Mouse (Mus musculus) liver, adult 2 months (tissue): ENCODE measurements at regions not wholly inside any gene's neighbourhood (a gene's known extent, or its start where the extent isn't known, plus 50 kb on each side); places are given as distances from the start of the nearest gene placed in this dataset.

Source experiments
- DNase-seq: peaks from one replicate; pipeline ENCODE4 v3.0.0-alpha.2; 2011; ENCODE audit warnings: low read depth, low spot score; ENCODE audit errors: extremely low read depth
- H3K27ac ChIP-seq: fragments of 200-500 bp; replicated peaks from 2 replicates; pipeline ENCODE4 v1.5.1; 2012; ENCODE audit warnings: low read depth, mild to moderate bottlenecking, control low read depth, inconsistent platforms, low read length; ENCODE audit not compliant: insufficient read depth
- H3K27me3 ChIP-seq: fragments of 200-500 bp; 2 replicates; pipeline ENCODE4 v1.6.1; 2012; ENCODE audit warnings: mild to moderate bottlenecking, moderate library complexity, low read length, inconsistent platforms; ENCODE audit not compliant: control insufficient read depth, insufficient read depth
- H3K36me3 ChIP-seq: fragments of 200-500 bp; 2 replicates; pipeline ENCODE4 v1.6.1; 2012; ENCODE audit warnings: low read length, inconsistent platforms; ENCODE audit not compliant: control insufficient read depth, insufficient read depth
- H3K4me1 ChIP-seq: fragments of 200-500 bp; 2 replicates; pipeline ENCODE4 v1.6.1; 2011; ENCODE audit warnings: low read length; ENCODE audit not compliant: control insufficient read depth, insufficient read depth
- H3K4me3 ChIP-seq: fragments of 200-500 bp; 2 replicates; pipeline ENCODE4 v1.5.1; 2011; ENCODE audit warnings: low read depth, mild to moderate bottlenecking, control low read depth, low read length, moderate library complexity; ENCODE audit not compliant: insufficient read depth
- H3K79me2 ChIP-seq: fragments of 200-500 bp; 2 replicates; pipeline ENCODE4 v1.6.1; 2012; ENCODE audit warnings: inconsistent platforms, mild to moderate bottlenecking, low read length, moderate library complexity; ENCODE audit not compliant: control insufficient read depth, insufficient read depth
- H3K9ac ChIP-seq: fragments of 200-500 bp; 2 replicates; pipeline ENCODE4 v1.6.1; 2012; ENCODE audit warnings: low read depth, mild to moderate bottlenecking, control low read depth, inconsistent platforms, low read length
- CTCF ChIP-seq: fragments of 200-500 bp; IDR thresholded peaks from 2 replicates; pipeline ENCODE4 v1.5.1; 2011; ENCODE audit warnings: low read depth, low read length, control low read depth
- POLR2A ChIP-seq: fragments of 200-500 bp; IDR thresholded peaks from 2 replicates; pipeline ENCODE4 v1.6.1; 2011; ENCODE audit warnings: low read length, control low read depth; ENCODE audit not compliant: insufficient read depth; ENCODE audit errors: extremely low read depth
- WGBS: fragments of 180-500 bp; shearing (Covaris S2); methylation state at CpG from one replicate; pipeline ENCODE4 v1.1.7; 2018; 5-methylcytosine and 5-hydroxymethylcytosine counted together

DNA sequence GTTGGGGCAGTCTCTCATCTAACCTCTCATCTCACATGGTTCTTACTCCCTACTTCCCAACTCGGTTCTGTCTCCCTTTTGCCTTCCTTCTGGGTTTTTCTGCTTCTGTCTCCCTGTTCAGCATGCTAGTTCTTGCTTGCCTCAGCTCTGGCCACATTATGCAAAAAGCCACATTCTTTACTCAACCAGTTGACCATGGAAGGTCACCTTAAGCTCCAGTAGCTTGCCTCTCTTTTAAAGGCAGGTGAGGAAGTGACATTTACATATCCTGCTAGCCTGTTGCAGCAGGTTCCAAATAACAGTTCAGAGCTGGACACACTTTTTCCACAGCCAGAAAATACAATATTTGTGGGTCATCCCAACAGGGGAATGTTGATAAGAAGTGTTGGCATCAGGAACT, 732.4 kb downstream of the Rps29 start:
- Histone ChIP-seq H3K4me3 (no peak overlapping the region), H3K27ac (no peak overlapping the region), H3K9ac (no peak overlapping the region), H3K36me3 (no peaks in the 10 kb centered on the region), H3K4me1 (no peaks in the 10 kb centered on the region), H3K79me2 (no peaks in the 10 kb centered on the region), H3K27me3 (no peaks in the 10 kb centered on the region)
- no peak for DNase-seq
- no peak for TF ChIP-seq CTCF
- TF ChIP-seq POLR2A = no peak
- WGBS = 64% methylated on average over 1 of the region's 1 CpGs

DNA sequence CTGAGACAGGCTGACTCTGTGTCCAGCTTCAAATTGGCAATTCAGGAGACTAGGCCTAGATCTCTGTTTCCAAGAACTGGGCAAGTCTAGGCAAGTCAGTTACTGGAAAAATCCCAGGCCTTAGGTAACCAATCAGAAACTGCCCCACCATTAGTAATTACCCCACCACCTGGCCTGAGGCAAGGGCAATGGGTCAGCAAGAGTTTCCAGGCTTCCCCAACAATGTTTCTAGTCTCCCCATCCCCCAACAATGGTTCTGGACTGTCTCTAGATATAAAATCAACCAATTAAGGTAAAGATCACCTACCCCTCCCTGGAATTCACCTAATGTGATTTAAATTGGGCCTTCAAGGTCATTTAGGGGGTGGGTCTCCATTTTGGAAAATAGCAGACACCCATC, 734.0 kb downstream of the Rps29 start:
- DNase-seq = no peak
- Histone ChIP-seq H3K36me3 (no peaks in the 10 kb centered on the region), H3K9ac (no peak overlapping the region), H3K27ac (no peak overlapping the region), H3K4me1 (no peaks in the 10 kb centered on the region), H3K27me3 (no peaks in the 10 kb centered on the region), H3K4me3 (no peak overlapping the region), H3K79me2 (no peaks in the 10 kb centered on the region)
- TF ChIP-seq CTCF = no peak
- TF ChIP-seq POLR2A = no peak
